Mouse (Mus musculus): ENCODE results near the gene B4gat1. TPM values are rescaled to one million over a fixed set of nuclear protein-coding genes. Genes with fewer than 3 reads are reported as not detected.

Gene B4gat1
- polyA plus RNA-seq, 1 experiment = 25.1 TPM

DNA sequence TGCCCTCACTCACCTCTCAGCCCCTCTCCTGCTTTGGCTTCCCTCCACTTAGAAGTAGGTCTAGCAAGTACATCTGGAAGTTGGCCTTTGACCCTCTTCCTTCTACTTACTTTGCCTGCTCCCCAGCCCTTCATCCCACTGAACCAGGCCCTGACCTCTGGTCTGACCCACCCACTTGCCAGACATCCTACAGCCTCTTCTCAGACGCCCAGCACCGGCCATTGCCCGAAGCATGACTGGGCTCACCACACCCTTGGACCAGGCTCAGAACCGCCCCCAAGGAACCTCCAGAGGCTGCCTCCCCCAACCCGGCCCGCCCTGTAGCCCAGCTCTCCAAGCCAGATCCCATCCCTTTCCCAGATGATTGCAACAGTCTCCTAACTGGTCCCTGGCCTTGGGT lies 23.8 kb downstream of the B4gat1 start:
- 95% methylated on average over 6 of the region's 6 CpGs for WGBS

GRCm38 (mm10) chr19:5065104-5065503 lies 26.5 kb downstream of the B4gat1 start:
- 70% methylated on average over 7 of the region's 7 CpGs for WGBS
- Histone ChIP-seq H3K36me3 (ENCODE audit: control insufficient read depth, insufficient read depth, low read length) (no peaks in the 10 kb centered on the region), H3K27ac (ENCODE audit: control insufficient read depth, insufficient read depth, low read length) (no peak overlapping the region), H3K27me3 (ENCODE audit: control insufficient read depth, insufficient read depth, low read length) (peaks cover 11% of the 10 kb centered on the region), H3K4me3 (ENCODE audit: control insufficient read depth, insufficient read depth, low read length) (no peak overlapping the region), H3K4me1 (replicated peaks; ENCODE audit: control insufficient read depth, insufficient read depth, low read length) (peaks cover 3% of the 10 kb centered on the region; the same call in 1 of the 2 replicates)
- TF ChIP-seq CTCF (IDR thresholded peaks at IDR 0.05; ENCODE audit: borderline replicate concordance, control insufficient read depth, extremely low read depth, insufficient read depth, low read length, poor library complexity) (no peak), POLR2A (IDR thresholded peaks at IDR 0.05; ENCODE audit: control insufficient read depth, extremely low read depth, insufficient read depth, low read length, poor library complexity) (no peak)
- no peak for DNase-seq

More for the DNA sequence above, 23.8 kb downstream of the B4gat1 start:
- no peak for TF ChIP-seq POLR2A (IDR thresholded peaks at IDR 0.05; ENCODE audit: control insufficient read depth, extremely low read depth, insufficient read depth, low read length, poor library complexity)
- TF ChIP-seq CTCF (IDR thresholded peaks at IDR 0.05; ENCODE audit: borderline replicate concordance, control insufficient read depth, extremely low read depth, insufficient read depth, low read length, poor library complexity) = no peak
- Histone ChIP-seq H3K27me3 (ENCODE audit: control insufficient read depth, insufficient read depth, low read length) (no peaks in the 10 kb centered on the region; the same call in 1 of the 2 replicates), H3K36me3 (ENCODE audit: control insufficient read depth, insufficient read depth, low read length) (no peaks in the 10 kb centered on the region), H3K4me3 (ENCODE audit: control insufficient read depth, insufficient read depth, low read length) (no peak overlapping the region), H3K4me1 (replicated peaks; ENCODE audit: control insufficient read depth, insufficient read depth, low read length) (peaks cover 13% of the 10 kb centered on the region), H3K27ac (ENCODE audit: control insufficient read depth, insufficient read depth, low read length) (no peak overlapping the region)
- DNase-seq = no peak

DNA sequence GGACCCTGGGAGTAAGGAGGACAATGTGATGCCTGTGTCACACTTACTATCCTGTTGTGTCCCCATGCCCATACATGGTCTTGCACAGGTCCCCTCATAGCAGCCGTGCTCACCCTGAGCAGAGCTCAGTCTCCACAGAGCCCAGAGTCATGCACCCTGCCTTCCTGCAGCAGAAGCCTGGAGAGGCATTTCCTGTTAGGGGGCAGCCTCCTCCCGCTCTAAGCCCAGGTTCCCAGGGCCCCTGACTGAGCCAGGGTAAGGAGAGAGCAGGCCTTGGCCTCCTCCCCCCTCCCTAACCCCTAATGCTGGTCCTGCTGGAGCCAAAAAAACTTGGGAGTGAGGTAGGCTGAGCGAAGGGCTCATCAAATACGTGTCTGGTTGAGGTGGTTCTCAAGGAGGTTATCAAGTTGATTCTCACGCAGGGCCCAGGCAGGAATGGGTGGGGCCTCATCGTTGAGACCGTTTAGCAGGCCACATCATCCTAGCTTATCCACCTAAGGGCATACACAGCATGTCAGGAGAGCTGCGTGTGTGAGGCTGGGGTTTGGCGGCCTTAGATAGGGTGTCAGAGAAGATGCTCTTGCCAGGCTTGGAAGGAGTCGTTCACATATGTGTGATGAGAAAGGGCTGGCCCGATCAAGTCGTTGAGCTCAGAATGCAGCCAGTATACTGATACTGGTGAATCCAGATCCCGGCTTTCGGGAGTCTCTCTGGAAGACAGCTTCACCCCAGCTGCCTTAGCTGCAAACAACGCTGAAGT lies 28.6 kb downstream of the B4gat1 start:
- no peak for DNase-seq
- H3K4me1 ChIP-seq (replicated peaks; ENCODE audit: control insufficient read depth, insufficient read depth, low read length) = peaks cover 6% of the 10 kb centered on the region
- H3K36me3 ChIP-seq (ENCODE audit: control insufficient read depth, insufficient read depth, low read length) = no peaks in the 10 kb centered on the region
- peaks cover 20% of the 10 kb centered on the region for H3K27me3 ChIP-seq (ENCODE audit: control insufficient read depth, insufficient read depth, low read length)
- TF ChIP-seq CTCF (IDR thresholded peaks at IDR 0.05; ENCODE audit: borderline replicate concordance, control insufficient read depth, extremely low read depth, insufficient read depth, low read length, poor library complexity) (no peak), POLR2A (IDR thresholded peaks at IDR 0.05; ENCODE audit: control insufficient read depth, extremely low read depth, insufficient read depth, low read length, poor library complexity) (no peak)
- 14% methylated on average over 15 of the region's 15 CpGs for WGBS
- no peak overlapping the region for H3K27ac ChIP-seq (ENCODE audit: control insufficient read depth, insufficient read depth, low read length)
- no peak overlapping the region for H3K4me3 ChIP-seq (ENCODE audit: control insufficient read depth, insufficient read depth, low read length)

DNA sequence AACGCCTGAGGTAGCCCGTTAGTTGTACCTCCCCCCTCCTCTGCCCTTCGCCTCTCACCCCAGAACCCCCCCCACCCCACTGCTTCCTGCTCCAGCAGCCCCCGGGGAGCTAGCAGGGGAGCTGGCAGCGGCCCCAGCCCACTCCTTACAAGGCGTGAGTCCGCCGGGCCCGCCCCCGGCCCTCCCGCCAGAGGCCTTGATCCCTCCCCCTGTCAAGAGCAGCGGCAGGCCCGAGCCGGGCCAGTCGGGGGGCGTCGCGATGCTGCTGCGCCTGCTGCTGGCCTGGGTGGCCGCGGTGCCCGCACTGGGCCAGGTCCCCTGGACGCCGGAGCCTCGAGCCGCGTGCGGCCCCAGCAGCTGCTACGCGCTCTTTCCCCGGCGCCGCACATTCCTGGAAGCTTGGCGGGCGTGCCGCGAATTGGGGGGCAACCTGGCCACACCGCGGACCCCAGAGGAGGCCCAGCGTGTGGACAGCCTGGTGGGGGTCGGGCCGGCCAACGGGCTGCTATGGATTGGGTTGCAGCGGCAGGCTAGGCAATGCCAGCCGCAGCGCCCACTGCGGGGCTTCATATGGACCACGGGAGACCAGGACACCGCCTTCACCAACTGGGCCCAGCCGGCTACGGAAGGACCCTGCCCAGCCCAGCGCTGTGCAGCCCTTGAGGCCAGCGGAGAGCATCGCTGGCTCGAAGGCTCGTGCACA lies 29.4 kb downstream of the B4gat1 start, which contains the start of gene Cd248:
Gene Cd248 (plus strand): TSS at position 212 of the 703 bp plus-strand sequence.
- TF ChIP-seq CTCF (IDR thresholded peaks at IDR 0.05; ENCODE audit: borderline replicate concordance, control insufficient read depth, extremely low read depth, insufficient read depth, low read length, poor library complexity) (no peak), POLR2A (IDR thresholded peaks at IDR 0.05; ENCODE audit: control insufficient read depth, extremely low read depth, insufficient read depth, low read length, poor library complexity) (no peak)
- Histone ChIP-seq H3K4me1 (replicated peaks; ENCODE audit: control insufficient read depth, insufficient read depth, low read length) (peaks cover 11% of the 10 kb centered on the region), H3K4me3 (ENCODE audit: control insufficient read depth, insufficient read depth, low read length) (no peak within 1 kb of the TSS), H3K27ac (ENCODE audit: control insufficient read depth, insufficient read depth, low read length) (no peak within 1 kb of the TSS), H3K27me3 (ENCODE audit: control insufficient read depth, insufficient read depth, low read length) (peaks cover 25% of the 10 kb centered on the region), H3K36me3 (ENCODE audit: control insufficient read depth, insufficient read depth, low read length) (no peaks in the 10 kb centered on the region)
- 11% methylated on average over 56 of the region's 56 CpGs for WGBS
- DNase-seq = no peak

- WGBS = 67% methylated on average over 21 of the region's 21 CpGs
- peaks cover 11% of the 10 kb centered on the region for H3K4me1 ChIP-seq (replicated peaks; ENCODE audit: control insufficient read depth, insufficient read depth, low read length)
- H3K4me3 ChIP-seq (ENCODE audit: control insufficient read depth, insufficient read depth, low read length) = no peak overlapping the region
- peaks cover 25% of the 10 kb centered on the region for H3K27me3 ChIP-seq (ENCODE audit: control insufficient read depth, insufficient read depth, low read length)
- TF ChIP-seq POLR2A (IDR thresholded peaks at IDR 0.05; ENCODE audit: control insufficient read depth, extremely low read depth, insufficient read depth, low read length, poor library complexity) (no peak), CTCF (IDR thresholded peaks at IDR 0.05; ENCODE audit: borderline replicate concordance, control insufficient read depth, extremely low read depth, insufficient read depth, low read length, poor library complexity) (no peak)
- no peak overlapping the region for H3K27ac ChIP-seq (ENCODE audit: control insufficient read depth, insufficient read depth, low read length)
- H3K36me3 ChIP-seq (ENCODE audit: control insufficient read depth, insufficient read depth, low read length) = no peaks in the 10 kb centered on the region
- DNase-seq = no peak
These were observed 30.1 kb downstream of the B4gat1 start for GRCm38 (mm10) chr19:5068570-5069234.

DNA sequence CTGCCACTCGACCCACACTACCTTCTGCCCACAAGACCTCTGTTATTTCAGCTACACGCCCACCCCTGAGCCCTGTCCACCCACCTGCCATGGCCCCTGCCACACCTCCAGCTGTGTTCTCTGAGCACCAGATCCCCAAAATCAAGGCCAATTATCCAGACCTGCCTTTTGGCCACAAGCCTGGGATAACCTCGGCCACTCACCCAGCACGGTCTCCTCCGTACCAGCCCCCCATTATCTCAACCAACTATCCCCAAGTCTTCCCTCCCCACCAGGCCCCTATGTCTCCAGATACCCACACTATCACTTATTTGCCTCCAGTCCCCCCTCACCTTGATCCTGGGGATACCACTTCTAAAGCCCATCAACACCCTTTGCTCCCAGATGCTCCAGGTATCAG lies 30.9 kb downstream of the B4gat1 start:
- no peak overlapping the region for H3K27ac ChIP-seq (ENCODE audit: control insufficient read depth, insufficient read depth, low read length)
- H3K4me3 ChIP-seq (ENCODE audit: control insufficient read depth, insufficient read depth, low read length) = no peak overlapping the region
- H3K27me3 ChIP-seq (ENCODE audit: control insufficient read depth, insufficient read depth, low read length) = peaks cover 25% of the 10 kb centered on the region
- H3K36me3 ChIP-seq (ENCODE audit: control insufficient read depth, insufficient read depth, low read length) = no peaks in the 10 kb centered on the region
- TF ChIP-seq CTCF (IDR thresholded peaks at IDR 0.05; ENCODE audit: borderline replicate concordance, control insufficient read depth, extremely low read depth, insufficient read depth, low read length, poor library complexity) = no peak
- TF ChIP-seq POLR2A (IDR thresholded peaks at IDR 0.05; ENCODE audit: control insufficient read depth, extremely low read depth, insufficient read depth, low read length, poor library complexity) = no peak
- WGBS = 93% methylated on average over 5 of the region's 5 CpGs
- DNase-seq = no peak
- peaks cover 11% of the 10 kb centered on the region for H3K4me1 ChIP-seq (replicated peaks; ENCODE audit: control insufficient read depth, insufficient read depth, low read length)

All from thymus, adult 2 months (tissue).